Mouse (Mus musculus): ENCODE measurements at regions not wholly inside any gene's neighbourhood (a gene's known extent, or its start where the extent isn't known, plus 50 kb on each side); places are given as distances from the start of the nearest gene placed in this dataset.

- no peak overlapping the region for H3K27ac ChIP-seq (ENCODE audit: control insufficient read depth, low read depth, low read length)
- TF ChIP-seq MAFK (IDR thresholded peaks at IDR 0.05; ENCODE audit: borderline replicate concordance, low read depth, low read length) (no peak), BHLHE40 (IDR thresholded peaks at IDR 0.05; ENCODE audit: borderline replicate concordance, low read depth, low read length) (no peak), ELF1 (IDR thresholded peaks at IDR 0.05; ENCODE audit: low read depth, low read length) (no peak), CHD2 (IDR thresholded peaks at IDR 0.05; ENCODE audit: low read length) (no peak), RCOR1 (IDR thresholded peaks at IDR 0.05; ENCODE audit: low read depth, low read length) (no peak), POLR2AphosphoS2 (IDR thresholded peaks at IDR 0.05; ENCODE audit: low read length) (no peak), MAX (IDR thresholded peaks at IDR 0.05; ENCODE audit: low read length) (no peak), TBP (IDR thresholded peaks at IDR 0.05; ENCODE audit: low read depth, low read length) (no peak), MEF2A (IDR thresholded peaks at IDR 0.05; ENCODE audit: extremely low read depth, insufficient replicate concordance, low read depth, low read length, poor library complexity, severe bottlenecking) (no peak), ZNF384 (IDR thresholded peaks at IDR 0.05; ENCODE audit: low read depth, low read length) (no peak), HCFC1 (IDR thresholded peaks at IDR 0.05; ENCODE audit: low read depth, low read length) (no peak), USF1 (IDR thresholded peaks at IDR 0.05; ENCODE audit: low read depth, low read length) (no peak), MYB (IDR thresholded peaks at IDR 0.05; ENCODE audit: low read depth, low read length) (no peak), ZC3H11A (IDR thresholded peaks at IDR 0.05; ENCODE audit: low read depth, low read length) (no peak), NELFE (IDR thresholded peaks at IDR 0.05; ENCODE audit: low read depth, low read length) (no peak), SMC3 (IDR thresholded peaks at IDR 0.05; ENCODE audit: low read depth, low read length) (no peak), RAD21 (IDR thresholded peaks at IDR 0.05; ENCODE audit: low read depth, low read length) (no peak)
- no peaks in the 10 kb centered on the region for H3K79me2 ChIP-seq (ENCODE audit: control insufficient read depth, insufficient read depth, low read length, poor library complexity)
- no peak overlapping the region for H3K4me3 ChIP-seq (ENCODE audit: control insufficient read depth in 1 of 2, insufficient read depth in 1 of 2, low read depth in 2 of 2, low read length in 2 of 2)
- H3K36me3 ChIP-seq (ENCODE audit: control insufficient read depth in 1 of 2, insufficient read depth in 2 of 2, low read length in 2 of 2) = no peaks in the 10 kb centered on the region
- H3K27me3 ChIP-seq (ENCODE audit: control insufficient read depth in 1 of 2, insufficient read depth in 2 of 2, low read length in 2 of 2) = peaks cover 0 to 3% of the 10 kb centered on the region in 2 experiments; a peak in 3 of 4 replicates
- H3K9me3 ChIP-seq (replicated peaks; ENCODE audit: insufficient read depth, low read length) = no peaks in the 10 kb centered on the region
- no peak for DNase-seq (ENCODE audit: low read depth, low spot score)
- H3K9ac ChIP-seq (ENCODE audit: control insufficient read depth, low read depth, low read length, poor library complexity, severe bottlenecking) = no peak overlapping the region
- no peaks in the 10 kb centered on the region for H3K4me1 ChIP-seq (ENCODE audit: control insufficient read depth in 1 of 2, insufficient read depth in 2 of 2, low read length in 2 of 2)
Measured at GRCm38 (mm10) chr12:39938211-39938610, 99.6 kb downstream of the Arl4a start.

DNA sequence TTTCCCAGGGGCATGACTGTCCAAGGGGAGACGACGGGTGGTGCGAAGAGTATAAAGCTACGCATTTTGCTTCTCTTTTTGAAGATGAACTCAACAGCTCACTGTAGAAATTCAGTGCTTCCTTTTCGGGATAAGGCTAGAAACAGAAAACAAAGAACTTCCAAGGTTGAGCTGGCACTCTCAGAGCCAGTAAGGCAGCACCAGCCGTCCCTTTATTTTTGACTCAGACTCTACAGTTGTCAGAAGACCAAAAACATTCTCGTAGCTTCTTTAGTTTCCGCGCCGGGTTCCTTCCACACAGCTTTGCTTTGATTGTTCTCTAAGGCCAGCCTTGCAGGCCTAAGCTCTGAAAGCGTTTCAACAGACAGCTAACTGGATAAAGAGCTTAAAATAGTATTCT is 101.5 kb downstream of the Arl4a start:
- Histone ChIP-seq H3K9me3 (replicated peaks; ENCODE audit: insufficient read depth, low read length) (no peaks in the 10 kb centered on the region), H3K36me3 (ENCODE audit: control insufficient read depth in 1 of 2, insufficient read depth in 2 of 2, low read length in 2 of 2) (no peaks in the 10 kb centered on the region), H3K9ac (ENCODE audit: control insufficient read depth, low read depth, low read length, poor library complexity, severe bottlenecking) (no peak overlapping the region), H3K27ac (ENCODE audit: control insufficient read depth, low read depth, low read length) (no peak overlapping the region), H3K27me3 (ENCODE audit: control insufficient read depth in 1 of 2, insufficient read depth in 2 of 2, low read length in 2 of 2) (peaks cover 0 to 3% of the 10 kb centered on the region in 2 experiments; a peak in 3 of 4 replicates), H3K4me1 (ENCODE audit: control insufficient read depth in 1 of 2, insufficient read depth in 2 of 2, low read length in 2 of 2) (no peaks in the 10 kb centered on the region), H3K79me2 (ENCODE audit: control insufficient read depth, insufficient read depth, low read length, poor library complexity) (no peaks in the 10 kb centered on the region), H3K4me3 (ENCODE audit: control insufficient read depth in 1 of 2, insufficient read depth in 1 of 2, low read depth in 2 of 2, low read length in 2 of 2) (no peak overlapping the region)
- TF ChIP-seq TBP (IDR thresholded peaks at IDR 0.05; ENCODE audit: low read depth, low read length) (no peak), USF1 (IDR thresholded peaks at IDR 0.05; ENCODE audit: low read depth, low read length) (no peak), SIN3A (IDR thresholded peaks at IDR 0.05; ENCODE audit: low read length) (no peak), SMC3 (IDR thresholded peaks at IDR 0.05; ENCODE audit: low read depth, low read length) (no peak), POLR2A (IDR thresholded peaks at IDR 0.05; ENCODE audit: control insufficient read depth in 1 of 2, insufficient read depth in 1 of 2, low read depth in 1 of 2, low read length in 2 of 2, poor library complexity in 1 of 2) (no peak), HCFC1 (IDR thresholded peaks at IDR 0.05; ENCODE audit: low read depth, low read length) (no peak), EP300 (IDR thresholded peaks at IDR 0.05; ENCODE audit: low read depth in 1 of 2, low read length in 2 of 2) (no peak), MXI1 (IDR thresholded peaks at IDR 0.05; ENCODE audit: low read depth, low read length) (no peak), POLR2AphosphoS5 (IDR thresholded peaks at IDR 0.05; ENCODE audit: borderline replicate concordance, low read depth, low read length) (no peak), NELFE (IDR thresholded peaks at IDR 0.05; ENCODE audit: low read depth, low read length) (no peak), ZC3H11A (IDR thresholded peaks at IDR 0.05; ENCODE audit: low read depth, low read length) (no peak)
- DNase-seq (ENCODE audit: low read depth, low spot score) = no peak

All from MEL (cell line).